8 mouse cellular contexts compared by ENCODE assay signal in the genomic region with DNA sequence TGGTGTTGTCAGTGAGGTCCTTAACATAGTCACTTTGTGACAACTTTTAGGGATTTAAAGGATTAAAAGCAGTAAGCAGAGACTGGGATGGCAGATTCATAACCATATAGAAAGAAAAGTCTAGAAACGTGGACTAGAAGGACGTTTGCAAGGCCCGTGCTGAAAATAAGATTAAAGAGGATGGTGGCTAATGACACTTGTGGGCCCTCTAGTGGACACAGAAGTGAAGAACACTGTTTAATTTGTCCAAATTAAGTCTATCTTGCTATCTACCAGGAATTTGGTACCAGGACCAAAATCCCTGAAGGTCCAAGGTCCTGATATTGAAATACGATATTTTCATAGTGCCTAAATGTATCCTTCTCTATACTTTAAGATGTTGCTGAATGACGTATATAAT. TPM values are rescaled to one million over a fixed set of nuclear protein-coding genes. Genes with fewer than 3 reads are reported as not detected.
A peak's percentile ranks its signal among the peaks of the same experiment; 100 is the strongest.
DNase-seq lines count a peak whose midpoint lies in the region; ATAC-seq and TF ChIP-seq lines count a peak whose summit lies in the region.

No protein-coding gene starts in this region.

- ATAC-seq in heart, postnatal 0 days (ENCODE audit: insufficient read depth, low read depth): no peak
- ATAC-seq in liver, embryonic 16.5 days (ENCODE audit: low read depth): no peak

- H3K27ac ChIP-seq in heart, postnatal 0 days (ENCODE audit: low read depth): 0 out of 2 replicates have a peak overlapping the region, but pooled peaks have one; percentile 18
- no peak overlapping the region for H3K27ac ChIP-seq in liver, embryonic 16.5 days (ENCODE audit: low read length)

- under 1% methylated on average over 5 of the region's 5 CpGs for WGBS in heart, postnatal 0 days
- WGBS in liver, embryonic 16.5 days (ENCODE audit: insufficient replicate concordance): 1% methylated on average over 5 of the region's 5 CpGs

- peak overlapping the region; percentile 24; the same call in 1 of the 2 replicates for H3K4me2 ChIP-seq in heart, postnatal 0 days (ENCODE audit: low read depth, low read length)
- H3K4me2 ChIP-seq in liver, embryonic 16.5 days (ENCODE audit: low read depth, low read length): peak overlapping the region; percentile 35

- H3K9me3 ChIP-seq in heart, postnatal 0 days (replicated peaks; ENCODE audit: control insufficient read depth, low read length): no peaks in the 10 kb centered on the region
- no peaks in the 10 kb centered on the region for H3K9me3 ChIP-seq in liver, embryonic 16.5 days (replicated peaks; ENCODE audit: control insufficient read depth, low read length)

- peaks cover 6% of the 10 kb centered on the region for H3K4me1 ChIP-seq in heart, postnatal 0 days (ENCODE audit: control insufficient read depth, insufficient read depth)
- H3K4me1 ChIP-seq in liver, embryonic 16.5 days (ENCODE audit: control insufficient read depth, low read depth, low read length): peaks cover 31% of the 10 kb centered on the region

- DNase-seq in cerebellum, adult 18-20 months: peak; percentile 44 to 52
- DNase-seq in cerebellum, adult 9-11 months: no peak
- DNase-seq in 3134 (ENCODE audit: extremely low read depth, insufficient read length, low spot score): peak; percentile 24
- peak; percentile 74 for DNase-seq in c-Kit-positive CD71-positive TER-119-positive erythroid progenitor cells, embryonic 14.5 days (ENCODE audit: low spot score)
- peak; percentile 56 for DNase-seq in heart, postnatal 0 days (ENCODE audit: low spot score)
- peak; percentile 81 for DNase-seq in retina, embryonic 14.5 days (ENCODE audit: low spot score)
- no peak for DNase-seq in adrenal gland, postnatal 25 days

- H3K27me3 ChIP-seq in heart, postnatal 0 days (ENCODE audit: control insufficient read depth, insufficient read depth, low read length): no peaks in the 10 kb centered on the region
- no peaks in the 10 kb centered on the region for H3K27me3 ChIP-seq in liver, embryonic 16.5 days (ENCODE audit: control insufficient read depth, insufficient read depth, low read depth, low read length)

- no peaks in the 10 kb centered on the region for H3K36me3 ChIP-seq in heart, postnatal 0 days (replicated peaks; ENCODE audit: control insufficient read depth, insufficient read depth, low read length)
- H3K36me3 ChIP-seq in liver, embryonic 16.5 days (ENCODE audit: control insufficient read depth, insufficient read depth): no peaks in the 10 kb centered on the region

- no peak for TF ChIP-seq EP300 in heart, postnatal 0 days (IDR thresholded peaks at IDR 0.05; ENCODE audit: low read depth)

- H3K9ac ChIP-seq in heart, postnatal 0 days (replicated peaks; ENCODE audit: low read depth, low read length): no peak overlapping the region
- H3K9ac ChIP-seq in liver, embryonic 16.5 days (ENCODE audit: low read depth, low read length): no peak overlapping the region

- TF ChIP-seq CTCF in heart, postnatal 0 days (IDR thresholded peaks at IDR 0.05; ENCODE audit: low read depth): peak; percentile 68

- no peak overlapping the region for H3K4me3 ChIP-seq in heart, postnatal 0 days (ENCODE audit: low read depth, low read length)
- H3K4me3 ChIP-seq in liver, embryonic 16.5 days (ENCODE audit: low read depth, low read length): no peak overlapping the region

RNA-seq across cellular contexts. Expression of a gene that starts 2.4 kb away (rescaled TPM):
- 39.0 and 56.7 TPM in 2 replicates for total RNA-seq in heart, postnatal 0 days (2014; rRNA removed; ENCODE audit: low replicate concordance)
- 27.4 and 29.6 TPM in 2 replicates for polyA plus RNA-seq in heart, postnatal 0 days (2015; fragmentation: Nextera tagmentation; extraction: Ambion mirVana)
- polyA plus RNA-seq in liver, embryonic 16.5 days (2015; fragmentation: Nextera tagmentation; extraction: Ambion mirVana): 78.9 and 81.7 TPM in 2 replicates
- 59.8 and 68.0 TPM in 2 replicates for total RNA-seq in adrenal gland, postnatal 25 days (2021)

RNA-seq across cellular contexts. Expression of a gene that starts 36.4 kb away (rescaled TPM):
- total RNA-seq in heart, postnatal 0 days (2014; rRNA removed; ENCODE audit: low replicate concordance): 0.04 TPM in 1 of 2 replicates, not detected in the other
- polyA plus RNA-seq in heart, postnatal 0 days (2015; fragmentation: Nextera tagmentation; extraction: Ambion mirVana): 0.03 and 0.07 TPM in 2 replicates
- polyA plus RNA-seq in liver, embryonic 16.5 days (2015; fragmentation: Nextera tagmentation; extraction: Ambion mirVana): 0.11 and 0.14 TPM in 2 replicates
- total RNA-seq in adrenal gland, postnatal 25 days (2021): 0.88 and 1.1 TPM in 2 replicates

Comparison
In these comparisons a context has a peak if more than half of its experiments do, and no peak if none do; other contexts are left out.
1. DNase-seq: peak in cerebellum, adult 18-20 months (2 of 2), 3134 (single experiment), c-Kit-positive CD71-positive TER-119-positive erythroid progenitor cells, embryonic 14.5 days (single experiment), heart, postnatal 0 days (single experiment) and retina, embryonic 14.5 days (single experiment); none in cerebellum, adult 9-11 months (single experiment) and adrenal gland, postnatal 25 days (single experiment).